Mouse (Mus musculus): ENCODE data around the gene Tmem178b. TPM values are rescaled to one million over a fixed set of nuclear protein-coding genes. Genes with fewer than 3 reads are reported as not detected.

Gene Tmem178b
- polyA plus RNA-seq, 1 experiment: not detected

DNA sequence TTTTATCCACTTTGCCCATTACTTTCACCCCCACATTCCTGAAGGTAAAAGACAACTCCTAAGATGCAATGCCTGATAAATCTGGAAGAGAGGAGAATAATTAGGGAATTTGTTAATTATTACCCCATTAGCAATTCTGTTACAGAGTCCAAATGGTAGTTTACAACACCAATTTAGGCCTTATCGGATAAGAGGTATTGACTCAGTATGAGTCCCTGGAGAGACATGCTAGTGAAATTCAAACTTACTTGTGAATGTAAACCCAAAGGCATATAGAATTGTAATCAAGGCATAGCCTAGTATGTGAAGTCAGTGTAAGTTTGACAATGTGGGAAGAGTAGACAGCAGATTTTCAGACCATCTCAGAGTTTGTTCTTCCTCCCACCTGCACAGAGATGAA, 190.4 kb downstream of the Tmem178b start:
- no peak for TF ChIP-seq POLR2A (IDR thresholded peaks at IDR 0.05; ENCODE audit: borderline replicate concordance, control insufficient read depth, low read depth, low read length)
- TF ChIP-seq CTCF (IDR thresholded peaks at IDR 0.05; ENCODE audit: control insufficient read depth, insufficient read depth, low read length): no peak
- no peaks in the 10 kb centered on the region for H3K4me1 ChIP-seq (ENCODE audit: control insufficient read depth, insufficient read depth, low read length)
- H3K4me3 ChIP-seq (replicated peaks; ENCODE audit: control insufficient read depth, low read depth, low read length): no peak overlapping the region
- no peak overlapping the region for H3K27ac ChIP-seq (ENCODE audit: control insufficient read depth, insufficient read depth, low read depth, low read length, poor library complexity)
- WGBS: 91% methylated on average over 1 of the region's 1 CpGs

DNA sequence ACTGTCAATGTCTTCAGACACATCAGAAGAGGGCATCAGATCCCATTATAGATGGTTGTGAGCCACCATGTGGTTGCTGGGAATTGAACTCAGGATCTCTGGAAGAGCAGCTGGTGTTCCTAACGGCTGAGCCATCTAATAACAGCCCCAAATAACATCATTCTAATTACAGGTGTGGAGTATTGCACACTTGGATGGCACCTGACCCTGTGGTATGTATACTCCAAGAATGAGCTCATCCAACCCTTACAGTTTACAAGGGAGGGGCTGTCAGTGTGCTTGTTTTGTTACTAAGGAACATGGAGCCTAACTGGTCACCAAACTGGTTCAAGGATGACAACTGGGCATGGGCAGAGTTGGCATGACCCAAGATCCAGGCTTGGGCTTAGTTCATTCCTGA, 190.8 kb downstream of the Tmem178b start:
- no peaks in the 10 kb centered on the region for H3K4me1 ChIP-seq (ENCODE audit: control insufficient read depth, insufficient read depth, low read length)
- TF ChIP-seq CTCF (IDR thresholded peaks at IDR 0.05; ENCODE audit: control insufficient read depth, insufficient read depth, low read length) (no peak), POLR2A (IDR thresholded peaks at IDR 0.05; ENCODE audit: borderline replicate concordance, control insufficient read depth, low read depth, low read length) (no peak)
- no peak overlapping the region for H3K27ac ChIP-seq (ENCODE audit: control insufficient read depth, insufficient read depth, low read depth, low read length, poor library complexity)
- no peak overlapping the region for H3K4me3 ChIP-seq (replicated peaks; ENCODE audit: control insufficient read depth, low read depth, low read length)
- 68% methylated on average over 1 of the region's 1 CpGs for WGBS

DNA sequence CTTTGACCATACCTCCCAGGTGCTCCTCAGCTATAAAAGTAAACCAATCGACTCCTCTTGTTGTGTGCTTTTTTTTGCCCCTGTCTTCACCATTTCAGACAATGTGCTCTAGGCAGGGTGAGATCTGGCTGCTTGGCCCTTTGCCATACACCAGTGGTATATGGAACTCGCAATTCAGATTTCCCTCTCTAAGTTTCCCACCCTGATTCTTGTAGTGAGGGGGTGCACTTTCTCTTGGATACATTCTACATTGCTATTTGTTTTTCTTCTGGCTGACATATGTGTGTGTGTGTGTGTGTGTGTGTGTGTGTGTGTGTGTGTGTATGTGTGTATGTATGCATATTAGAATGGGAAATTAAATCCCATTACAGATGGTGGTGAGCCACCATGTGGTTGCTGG, 191.3 kb downstream of the Tmem178b start:
- no peak for TF ChIP-seq CTCF (IDR thresholded peaks at IDR 0.05; ENCODE audit: control insufficient read depth, insufficient read depth, low read length)
- no peak for TF ChIP-seq POLR2A (IDR thresholded peaks at IDR 0.05; ENCODE audit: borderline replicate concordance, control insufficient read depth, low read depth, low read length)
- Histone ChIP-seq H3K4me1 (ENCODE audit: control insufficient read depth, insufficient read depth, low read length) (no peaks in the 10 kb centered on the region), H3K27ac (ENCODE audit: control insufficient read depth, insufficient read depth, low read depth, low read length, poor library complexity) (no peak overlapping the region), H3K4me3 (replicated peaks; ENCODE audit: control insufficient read depth, low read depth, low read length) (no peak overlapping the region)
- 59% methylated on average over 2 of the region's 2 CpGs for WGBS

DNA sequence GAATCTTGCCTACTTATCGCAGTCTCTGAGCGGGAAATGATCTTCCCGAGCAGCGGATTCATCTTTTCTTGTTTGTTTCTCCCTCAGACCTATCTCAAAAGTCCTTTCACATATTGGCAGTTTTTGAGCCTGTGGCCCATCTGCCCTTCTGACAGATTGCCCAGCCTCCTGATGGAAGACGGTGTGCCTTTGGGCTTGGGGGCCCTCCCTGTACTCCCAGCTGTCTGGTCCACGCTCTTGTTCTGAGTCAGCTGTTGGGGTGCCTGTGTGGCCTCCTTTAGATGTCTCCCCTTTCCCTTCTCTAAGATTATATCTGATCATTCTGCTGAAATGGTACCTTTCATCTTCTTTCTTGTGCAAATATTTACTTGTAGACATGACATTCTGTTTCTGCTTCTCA, 195.4 kb downstream of the Tmem178b start:
- WGBS: 83% methylated on average over 6 of the region's 6 CpGs
- TF ChIP-seq POLR2A (IDR thresholded peaks at IDR 0.05; ENCODE audit: borderline replicate concordance, control insufficient read depth, low read depth, low read length) (no peak), CTCF (IDR thresholded peaks at IDR 0.05; ENCODE audit: control insufficient read depth, insufficient read depth, low read length) (no peak)

DNA sequence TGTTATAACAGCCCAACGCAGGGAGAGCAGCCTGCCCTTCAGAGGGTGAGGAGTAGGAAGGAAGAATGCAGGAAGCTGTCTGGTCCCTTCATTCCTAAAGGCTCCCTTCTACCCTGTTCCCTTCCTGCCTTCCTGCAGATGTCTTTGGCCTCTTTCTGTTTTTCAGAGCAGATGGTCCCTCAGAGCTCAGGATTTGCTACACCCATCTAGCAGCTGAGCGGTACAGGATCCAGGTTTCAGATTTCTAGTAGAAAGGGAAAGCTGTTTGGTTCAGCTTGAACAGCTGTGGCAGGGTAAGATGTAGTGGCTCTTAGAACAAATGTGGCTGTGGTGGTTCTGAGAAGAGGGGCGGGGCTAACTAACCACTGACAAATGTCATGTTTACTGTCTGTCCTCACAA, 197.9 kb downstream of the Tmem178b start:
- no peaks in the 10 kb centered on the region for H3K4me1 ChIP-seq (ENCODE audit: control insufficient read depth, insufficient read depth, low read length)
- 58% methylated on average over 3 of the region's 3 CpGs for WGBS
- H3K27ac ChIP-seq (ENCODE audit: control insufficient read depth, insufficient read depth, low read depth, low read length, poor library complexity): no peak overlapping the region
- TF ChIP-seq CTCF (IDR thresholded peaks at IDR 0.05; ENCODE audit: control insufficient read depth, insufficient read depth, low read length) (no peak), POLR2A (IDR thresholded peaks at IDR 0.05; ENCODE audit: borderline replicate concordance, control insufficient read depth, low read depth, low read length) (no peak)
- H3K4me3 ChIP-seq (replicated peaks; ENCODE audit: control insufficient read depth, low read depth, low read length): no peak overlapping the region

More for the DNA sequence above, 195.4 kb downstream of the Tmem178b start:
- no peak overlapping the region for H3K4me3 ChIP-seq (replicated peaks; ENCODE audit: control insufficient read depth, low read depth, low read length)
- no peak overlapping the region for H3K27ac ChIP-seq (ENCODE audit: control insufficient read depth, insufficient read depth, low read depth, low read length, poor library complexity)
- no peaks in the 10 kb centered on the region for H3K4me1 ChIP-seq (ENCODE audit: control insufficient read depth, insufficient read depth, low read length)

DNA sequence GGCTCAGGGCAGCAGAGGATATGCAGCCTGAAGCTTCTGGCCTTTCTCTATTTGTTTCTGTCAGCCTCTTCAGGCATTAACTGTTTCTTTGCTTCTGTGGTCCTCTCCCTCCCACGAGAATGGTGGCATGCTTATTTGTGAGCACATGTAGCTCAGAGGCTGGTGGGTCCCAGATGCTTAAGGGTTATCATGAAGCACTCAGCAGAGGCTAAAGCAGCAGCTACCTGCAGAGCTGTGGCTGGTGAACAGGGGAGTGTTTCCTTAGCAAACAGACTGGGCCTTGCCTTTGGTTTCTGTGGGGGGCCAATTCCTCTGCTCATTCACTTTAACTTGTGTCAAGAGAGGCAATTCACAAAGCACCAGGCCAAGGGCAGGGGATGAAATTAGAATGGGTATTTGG, 203.0 kb downstream of the Tmem178b start:
- Histone ChIP-seq H3K27ac (ENCODE audit: control insufficient read depth, insufficient read depth, low read depth, low read length, poor library complexity) (no peak overlapping the region), H3K4me3 (replicated peaks; ENCODE audit: control insufficient read depth, low read depth, low read length) (no peak overlapping the region), H3K4me1 (ENCODE audit: control insufficient read depth, insufficient read depth, low read length) (no peaks in the 10 kb centered on the region)
- no peak for TF ChIP-seq POLR2A (IDR thresholded peaks at IDR 0.05; ENCODE audit: borderline replicate concordance, control insufficient read depth, low read depth, low read length)
- no peak for TF ChIP-seq CTCF (IDR thresholded peaks at IDR 0.05; ENCODE audit: control insufficient read depth, insufficient read depth, low read length)
- 26% methylated on average over 1 of the region's 1 CpGs for WGBS

DNA sequence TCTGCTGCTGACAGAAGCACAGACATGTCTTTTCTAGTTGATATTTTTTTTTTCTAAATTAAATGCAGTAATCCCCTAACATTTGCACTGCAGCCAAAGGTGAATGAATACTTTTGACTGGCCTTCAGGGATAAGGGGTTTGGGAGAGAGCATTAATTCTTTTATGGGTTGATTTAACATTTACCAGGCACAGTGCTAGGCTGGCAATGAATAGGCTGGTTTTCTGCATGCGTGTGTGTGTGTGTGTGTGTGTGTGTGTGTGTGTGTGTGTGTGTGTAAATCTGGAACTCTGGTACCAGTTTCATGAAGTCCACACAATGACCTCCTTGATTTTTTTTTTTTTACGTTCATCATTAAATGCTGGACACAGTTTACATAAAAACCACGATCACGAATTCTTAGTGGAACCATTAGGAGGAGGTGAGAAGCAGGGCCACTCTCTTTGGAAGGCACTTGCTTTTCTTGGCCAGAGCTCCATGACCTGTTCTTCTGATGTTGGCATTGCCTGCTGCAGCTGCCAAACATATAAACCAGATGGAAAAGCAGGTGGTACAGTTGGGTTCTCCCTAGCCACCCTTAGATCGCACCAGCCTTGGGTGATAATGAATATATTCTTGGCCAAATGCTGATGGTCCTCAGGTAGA, 203.7 kb downstream of the Tmem178b start:
- no peak overlapping the region for H3K4me3 ChIP-seq (replicated peaks; ENCODE audit: control insufficient read depth, low read depth, low read length)
- H3K27ac ChIP-seq (ENCODE audit: control insufficient read depth, insufficient read depth, low read depth, low read length, poor library complexity): no peak overlapping the region
- TF ChIP-seq CTCF (IDR thresholded peaks at IDR 0.05; ENCODE audit: control insufficient read depth, insufficient read depth, low read length) (no peak), POLR2A (IDR thresholded peaks at IDR 0.05; ENCODE audit: borderline replicate concordance, control insufficient read depth, low read depth, low read length) (no peak)
- H3K4me1 ChIP-seq (ENCODE audit: control insufficient read depth, insufficient read depth, low read length): no peaks in the 10 kb centered on the region
- 77% methylated on average over 5 of the region's 5 CpGs for WGBS

DNA sequence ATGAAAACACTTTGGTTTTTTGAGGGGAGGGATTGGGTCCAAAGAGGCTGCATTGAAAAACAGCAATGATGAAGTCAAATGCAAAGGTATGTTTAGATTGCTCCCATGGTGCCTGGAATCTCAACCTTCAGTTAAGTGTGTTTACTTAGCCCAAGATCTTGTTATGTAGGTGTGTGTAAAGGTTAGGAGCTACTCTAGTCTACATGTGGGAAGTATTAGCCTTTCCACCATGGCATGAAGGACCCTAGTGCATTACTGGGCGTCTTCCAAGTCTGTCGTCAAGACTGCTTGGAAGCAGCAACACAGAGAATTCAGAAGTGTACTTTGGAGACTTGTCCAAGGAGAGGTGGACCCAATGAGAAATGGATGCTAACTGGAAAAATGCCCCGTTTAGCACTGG, 205.3 kb downstream of the Tmem178b start:
- no peak overlapping the region for H3K27ac ChIP-seq (ENCODE audit: control insufficient read depth, insufficient read depth, low read depth, low read length, poor library complexity)
- H3K4me1 ChIP-seq (ENCODE audit: control insufficient read depth, insufficient read depth, low read length): no peaks in the 10 kb centered on the region
- whole genome bisulfite sequencing: 79% methylated on average over 3 of the region's 3 CpGs
- H3K4me3 ChIP-seq (replicated peaks; ENCODE audit: control insufficient read depth, low read depth, low read length): no peak overlapping the region
- TF ChIP-seq POLR2A (IDR thresholded peaks at IDR 0.05; ENCODE audit: borderline replicate concordance, control insufficient read depth, low read depth, low read length) (no peak), CTCF (IDR thresholded peaks at IDR 0.05; ENCODE audit: control insufficient read depth, insufficient read depth, low read length) (no peak)

DNA sequence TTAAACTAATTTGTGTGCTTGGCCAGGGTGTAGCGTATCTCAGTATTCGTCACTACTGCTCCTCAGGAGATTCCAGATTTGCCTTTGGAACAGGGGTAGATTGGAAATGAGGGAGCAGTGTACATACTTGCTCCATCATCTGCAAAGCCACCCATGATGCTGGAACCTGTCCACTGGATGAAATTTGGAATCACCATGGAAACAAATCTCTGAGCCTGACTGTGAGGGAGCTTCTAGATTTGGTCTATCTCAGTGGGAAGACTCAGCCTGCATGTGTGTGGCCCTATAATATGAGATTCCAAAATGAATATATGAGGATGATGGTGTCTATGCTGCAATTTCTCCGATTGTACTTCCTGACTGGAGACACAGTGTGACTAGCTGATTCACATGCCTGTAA, 210.7 kb downstream of the Tmem178b start:
- 75% methylated on average over 3 of the region's 3 CpGs for WGBS
- TF ChIP-seq CTCF (IDR thresholded peaks at IDR 0.05; ENCODE audit: control insufficient read depth, insufficient read depth, low read length): no peak
- TF ChIP-seq POLR2A (IDR thresholded peaks at IDR 0.05; ENCODE audit: borderline replicate concordance, control insufficient read depth, low read depth, low read length): no peak
- H3K4me1 ChIP-seq (ENCODE audit: control insufficient read depth, insufficient read depth, low read length): no peaks in the 10 kb centered on the region

More for the DNA sequence above, 210.7 kb downstream of the Tmem178b start:
- Histone ChIP-seq H3K4me3 (replicated peaks; ENCODE audit: control insufficient read depth, low read depth, low read length) (no peak overlapping the region), H3K27ac (ENCODE audit: control insufficient read depth, insufficient read depth, low read depth, low read length, poor library complexity) (no peak overlapping the region)
